Mouse (Mus musculus) heart, adult 8-10 months (tissue): ENCODE results near the gene Grik1. TPM values are rescaled to one million over a fixed set of nuclear protein-coding genes. Genes with fewer than 3 reads are reported as not detected.

Experiments
- DNase-seq: peaks from one replicate; pipeline ENCODE4 v3.0.0; 2022; ENCODE audit warnings: low spot score
- total RNA-seq, 4 experiments: library from RNA; stranded (reverse); gene quantifications; 2 replicates each; pipeline ENCODE4 v1.2.4; 2022

Gene Grik1
- total RNA-seq, 4 experiments from 2014 or later = 0.09 TPM; not detected in 3

DNA sequence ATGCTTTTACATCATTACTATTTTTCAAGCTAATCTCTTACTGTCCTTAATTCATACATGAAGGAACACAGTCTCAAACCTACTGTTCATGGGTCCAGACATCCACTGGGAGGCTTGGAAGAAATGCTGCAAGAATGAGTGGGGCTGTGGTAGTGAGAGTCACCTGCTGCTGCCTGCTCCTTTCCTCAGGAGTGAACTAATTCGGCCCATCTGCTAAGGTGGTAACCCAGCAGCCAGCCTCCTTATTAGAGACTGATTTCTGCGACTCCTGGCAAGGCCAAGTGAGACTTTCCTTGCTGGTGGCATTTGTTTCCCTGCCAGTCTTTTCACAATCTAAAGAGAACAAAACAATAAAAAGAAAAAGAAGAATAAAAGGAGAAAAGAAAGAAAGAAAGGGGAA, 147.9 kb downstream of the Grik1 start:
- no peak for DNase-seq

DNA sequence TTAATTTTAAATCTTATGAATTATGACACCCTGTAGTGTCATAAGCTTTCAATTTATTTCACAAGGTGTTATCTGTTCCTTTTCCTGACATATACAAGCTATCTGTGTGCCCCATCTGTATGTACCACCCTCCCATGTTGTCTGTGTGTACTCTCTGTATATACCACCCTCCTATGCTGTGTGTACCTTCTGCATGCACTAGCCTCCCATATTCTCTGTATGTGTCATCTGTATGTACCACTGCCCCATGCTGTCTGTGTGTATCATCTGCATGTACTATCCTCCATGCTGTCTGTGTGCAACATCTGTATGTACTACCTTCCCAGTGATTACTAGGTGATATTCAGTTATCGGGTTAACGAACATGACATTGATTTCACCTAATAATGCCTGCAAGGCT, 148.5 kb downstream of the Grik1 start:
- DNase-seq = no peak

DNA sequence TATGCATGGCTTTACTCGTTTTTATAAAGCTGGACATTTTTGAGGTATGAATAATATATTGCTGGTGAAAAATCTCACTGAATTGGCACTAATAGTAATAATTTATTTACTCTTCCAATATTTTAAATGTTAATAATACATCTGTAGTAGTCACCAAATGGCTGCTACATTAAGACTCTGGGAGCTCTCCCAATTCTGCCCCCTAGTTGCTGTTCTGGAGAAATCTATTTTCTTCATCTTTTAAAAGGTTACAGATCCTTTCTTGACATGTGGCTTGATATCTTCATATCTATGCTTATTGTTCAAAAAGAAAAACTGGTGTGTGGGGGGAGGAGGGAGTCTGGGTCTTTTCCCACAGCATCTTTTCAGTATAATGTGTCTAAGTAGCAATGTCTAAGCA, 151.2 kb downstream of the Grik1 start:
- DNase-seq = no peak

DNA sequence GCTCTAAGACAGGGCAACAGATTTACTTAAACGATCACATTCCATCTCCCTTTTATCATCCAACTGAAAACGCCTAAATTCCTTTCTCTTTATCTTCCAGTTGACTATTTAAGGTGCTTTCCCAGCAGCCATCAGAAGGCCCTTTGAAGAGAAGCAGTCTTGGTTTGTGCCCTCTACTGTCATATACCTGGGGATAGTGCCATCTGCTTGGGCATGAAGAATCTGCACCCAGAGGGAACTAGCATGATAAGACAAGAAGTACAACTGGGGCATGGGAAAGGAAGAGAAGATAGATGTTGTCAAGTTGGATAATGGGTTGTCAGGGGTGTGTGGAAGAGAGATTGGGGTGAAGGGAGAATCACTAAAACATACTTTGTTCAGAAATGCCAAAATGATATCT, 157.1 kb downstream of the Grik1 start:
- no peak for DNase-seq

DNA sequence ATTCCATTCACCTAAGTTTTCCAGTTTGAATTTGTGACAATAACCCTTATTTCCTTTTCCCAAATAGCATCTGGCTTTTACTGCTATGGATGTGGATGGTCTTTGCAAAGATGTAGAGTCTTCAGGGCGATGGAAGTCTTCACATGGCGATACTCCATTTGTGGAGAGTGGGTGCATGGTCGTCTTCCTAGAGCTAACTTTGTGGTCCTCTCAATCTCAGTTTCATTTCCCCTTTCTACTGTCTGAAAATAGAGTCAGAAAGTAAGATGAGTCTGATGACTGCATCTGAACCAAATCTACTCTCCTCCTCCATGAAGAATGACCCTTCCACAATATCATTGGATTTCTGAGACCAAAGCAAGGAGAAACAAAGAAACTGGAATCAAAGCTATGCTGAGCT, 159.0 kb downstream of the Grik1 start:
- DNase-seq = no peak

DNA sequence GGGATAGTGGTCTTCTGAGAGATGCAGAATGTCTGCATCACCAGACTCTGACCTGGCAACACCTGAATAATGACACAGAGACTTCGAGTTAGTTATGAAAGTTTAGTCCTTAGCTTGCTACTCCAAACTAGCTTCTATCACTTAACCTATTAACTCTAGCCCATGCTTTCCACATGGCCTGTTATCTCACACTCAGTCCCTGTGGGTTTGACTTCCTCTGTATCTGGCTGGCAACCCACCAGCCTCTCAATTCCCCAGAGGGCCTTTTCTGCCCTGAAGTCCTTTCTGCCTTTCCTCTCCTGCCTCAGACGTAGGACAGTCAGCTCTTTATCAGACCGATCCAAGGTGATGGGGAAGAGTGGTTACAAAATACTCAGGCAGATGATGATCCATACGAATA, 165.0 kb downstream of the Grik1 start:
- DNase-seq = no peak

DNA sequence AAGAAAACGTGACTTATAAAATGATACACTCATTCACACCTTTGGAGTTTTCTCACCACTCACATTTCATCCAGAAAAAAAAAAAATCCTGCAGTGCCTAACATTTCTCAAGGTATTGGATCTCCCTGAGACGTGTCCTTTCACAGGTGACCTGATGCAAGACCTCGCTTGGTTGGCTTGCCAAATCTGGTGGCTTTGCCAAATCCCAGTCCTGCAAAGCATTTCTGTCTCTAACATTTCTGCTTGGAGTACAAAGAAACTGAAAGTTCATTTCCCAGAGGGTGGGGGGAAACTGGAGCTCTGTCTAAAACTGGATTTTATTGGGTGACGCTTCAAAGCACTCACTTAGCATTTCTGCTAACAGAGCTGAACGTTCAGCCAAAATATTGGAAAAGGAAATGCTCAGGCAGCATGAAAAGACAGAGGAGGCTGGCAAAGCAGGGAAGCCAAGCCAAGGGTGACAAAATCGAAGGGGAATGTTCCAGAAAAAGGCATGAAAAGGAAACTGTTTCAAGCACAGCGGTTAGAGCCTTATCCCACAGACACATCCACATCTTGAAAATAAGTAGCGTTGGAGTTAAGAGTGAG, 177.4 kb downstream of the Grik1 start:
- DNase-seq = no peak

DNA sequence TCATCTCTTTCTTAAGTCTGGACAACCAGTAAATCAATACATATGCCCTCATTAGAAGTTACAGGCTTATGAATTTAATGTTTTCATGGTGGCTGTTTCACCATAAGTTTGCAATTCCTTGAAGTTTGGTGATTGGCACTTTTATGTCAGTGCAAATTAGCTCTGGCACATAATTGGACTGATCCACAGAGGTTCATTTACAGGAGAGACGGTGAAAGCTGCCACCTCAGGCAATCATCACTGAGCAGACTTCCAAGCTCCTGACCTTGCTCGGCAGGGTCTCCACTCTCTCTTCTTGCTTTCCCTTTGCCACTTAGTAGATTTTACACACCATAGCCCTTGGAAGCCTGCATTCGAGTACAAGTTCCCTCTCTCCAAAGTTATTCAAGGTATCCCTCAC, 178.6 kb downstream of the Grik1 start:
- no peak for DNase-seq

DNA sequence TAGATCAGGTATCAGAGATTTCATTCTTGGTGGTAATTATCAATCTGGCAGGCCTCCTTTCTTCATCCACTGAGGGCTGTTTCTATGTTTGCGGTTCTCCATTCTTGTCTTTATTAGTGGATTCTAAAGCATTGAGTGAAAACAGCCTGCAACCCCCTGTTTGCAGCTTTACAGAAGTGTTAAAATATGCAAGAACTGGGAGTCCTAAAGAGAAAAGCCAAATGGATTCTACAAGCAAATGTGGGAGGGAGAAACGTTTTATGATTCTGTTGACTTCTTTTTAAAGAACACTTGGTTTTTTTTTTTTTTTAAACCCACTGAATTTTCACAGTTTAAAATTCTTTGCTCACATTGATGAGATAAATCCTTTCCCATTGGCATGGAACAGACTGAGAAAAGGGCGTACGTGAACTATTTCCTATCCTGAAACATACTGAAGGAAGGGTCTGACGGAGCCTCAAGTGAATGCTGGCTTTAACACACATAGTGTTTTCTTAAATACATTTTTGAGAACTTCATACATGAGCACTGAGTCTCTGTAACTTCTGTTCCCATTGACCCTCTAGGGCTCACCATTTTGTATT, 195.8 kb downstream of the Grik1 start:
- DNase-seq = no peak

DNA sequence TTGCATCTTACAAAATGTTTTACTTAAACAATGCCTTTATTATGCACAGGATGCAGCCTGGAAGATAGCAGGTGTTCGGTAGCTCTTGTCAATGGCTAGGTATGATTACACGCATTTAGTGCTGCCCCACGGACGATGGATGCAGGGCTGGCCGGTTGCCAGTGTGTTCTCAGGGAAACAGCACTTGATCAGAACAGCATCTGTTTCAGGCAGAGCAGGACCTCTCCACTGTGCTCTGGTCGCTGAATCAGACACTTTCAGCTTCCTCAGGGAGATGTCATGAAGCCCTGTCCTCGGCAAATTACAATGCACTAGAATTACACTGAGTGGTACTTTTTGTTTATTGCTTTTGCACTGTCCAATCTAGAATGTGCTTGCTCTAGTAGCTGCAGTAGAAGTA, 202.8 kb downstream of the Grik1 start:
- DNase-seq = no peak

DNA sequence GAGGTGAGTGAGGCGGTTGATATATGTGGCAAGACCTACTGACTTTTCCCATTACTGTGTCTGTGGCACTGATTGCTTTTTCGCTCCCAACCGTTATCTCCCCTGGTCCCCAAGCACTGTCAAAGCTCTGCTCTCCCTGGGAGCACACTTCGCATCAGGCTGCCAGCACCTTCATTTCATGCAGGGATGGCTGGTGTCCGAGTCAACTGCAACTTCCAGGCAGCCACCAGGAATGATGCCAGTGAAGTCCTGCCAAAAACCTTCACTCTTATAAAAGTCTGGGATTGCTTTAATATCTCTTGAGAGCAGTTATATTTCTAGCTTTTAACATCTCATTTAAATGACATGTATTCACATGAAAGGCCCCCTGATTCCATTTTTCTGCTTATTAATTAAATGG, 215.3 kb downstream of the Grik1 start:
- DNase-seq = no peak

DNA sequence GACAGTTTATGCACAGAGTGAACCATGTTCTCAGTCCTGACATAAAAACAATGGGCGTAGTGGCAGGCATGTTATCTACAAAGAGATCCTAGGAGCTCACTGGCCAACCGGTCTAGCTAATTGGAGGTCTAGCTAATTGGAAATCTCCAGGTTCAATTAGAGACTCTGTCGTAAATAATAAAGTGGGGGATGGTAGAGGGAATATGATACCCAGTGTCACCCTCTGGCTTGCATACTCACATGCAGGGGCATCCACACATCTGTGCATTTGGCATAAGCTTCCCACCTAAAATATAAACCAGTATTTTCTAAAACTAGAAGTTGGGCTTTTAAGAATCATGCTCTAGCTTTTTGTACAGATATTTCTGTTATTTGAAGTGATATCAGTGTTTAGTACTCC, 229.1 kb downstream of the Grik1 start:
- no peak for DNase-seq

DNA sequence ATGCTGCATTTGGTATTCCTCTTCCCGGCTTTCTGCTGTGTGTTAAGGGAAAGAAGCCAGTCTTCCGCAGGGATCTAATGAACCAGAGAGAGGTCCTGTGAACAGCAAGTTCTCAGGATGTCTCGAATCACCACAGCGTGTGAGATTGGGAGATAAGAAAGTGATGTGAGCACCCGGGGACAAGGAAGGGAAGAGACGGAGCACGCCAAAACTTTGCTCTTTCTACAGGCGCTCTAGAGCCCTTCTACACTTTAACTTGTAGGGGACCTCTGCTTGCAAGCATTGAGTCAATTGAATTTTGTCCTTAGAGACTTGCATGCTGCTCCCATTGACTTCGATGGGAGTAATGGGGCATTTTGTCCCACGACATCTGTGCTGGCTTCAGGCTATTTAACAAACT, 241.9 kb downstream of the Grik1 start:
- no peak for DNase-seq

DNA sequence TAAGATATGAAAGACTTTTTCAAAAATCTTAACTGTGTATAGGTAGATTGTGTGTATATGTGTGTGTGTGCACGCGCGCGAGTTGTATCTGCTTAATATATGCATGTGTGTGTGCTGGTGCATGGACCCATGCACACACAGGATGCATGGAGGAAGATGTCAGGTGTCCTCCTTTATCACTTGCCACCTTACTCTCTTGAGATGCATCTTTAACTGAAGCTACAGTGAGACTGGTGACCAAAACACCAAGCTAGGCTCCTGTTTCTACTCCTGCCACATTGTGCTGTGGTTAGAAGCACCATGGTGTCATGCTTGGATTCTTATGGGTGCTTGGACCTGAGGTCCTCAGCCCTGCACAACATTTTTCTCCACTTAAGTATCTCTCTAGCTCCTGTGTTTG, 245.7 kb downstream of the Grik1 start:
- DNase-seq = no peak

DNA sequence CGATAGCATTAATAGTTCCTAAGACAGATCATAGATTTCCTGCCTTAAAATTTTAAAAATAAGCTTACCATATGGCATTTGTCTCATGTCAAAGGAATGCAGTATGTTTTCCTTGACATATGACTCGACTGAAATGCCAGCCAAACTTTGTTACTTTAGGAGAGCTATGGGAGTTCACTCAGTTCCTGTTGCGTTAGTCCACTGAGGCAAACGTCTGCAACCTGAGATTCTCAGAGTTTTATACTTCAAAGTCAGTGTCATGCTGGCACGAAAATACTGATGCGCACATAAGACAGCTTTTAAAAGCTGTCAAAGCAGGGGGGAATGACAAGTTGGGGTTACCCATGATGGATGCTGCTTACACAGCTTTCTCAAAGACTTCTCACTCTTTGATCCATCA, 247.6 kb downstream of the Grik1 start:
- no peak for DNase-seq

DNA sequence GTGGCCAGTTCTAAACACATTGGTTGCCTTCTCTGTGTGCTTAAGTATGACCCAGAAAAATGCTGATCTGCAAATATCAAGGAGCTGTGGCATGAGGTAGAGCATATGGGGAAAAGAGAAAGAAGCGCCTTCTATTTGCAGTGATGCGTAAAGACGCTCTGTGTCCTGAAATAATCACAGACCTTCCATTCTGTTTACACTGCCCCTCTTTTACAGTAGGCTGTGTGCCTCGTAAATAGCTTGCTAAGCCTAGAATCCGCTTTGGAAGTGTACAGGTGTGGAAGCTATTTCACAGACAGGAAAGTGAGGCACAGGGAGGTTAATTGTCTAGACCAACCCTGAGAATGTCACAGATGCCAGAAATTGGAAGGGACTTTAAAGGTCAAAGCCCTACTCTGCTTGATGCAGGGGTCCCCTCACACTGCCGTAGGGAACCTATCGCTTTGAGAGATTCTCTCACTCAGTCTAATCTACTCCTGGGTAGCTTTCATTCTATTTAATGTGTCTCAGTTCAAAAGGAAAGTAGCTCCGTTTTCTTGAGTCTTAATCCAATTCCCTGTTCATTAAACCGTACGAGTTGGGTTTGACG, 251.5 kb downstream of the Grik1 start:
- DNase-seq = no peak

DNA sequence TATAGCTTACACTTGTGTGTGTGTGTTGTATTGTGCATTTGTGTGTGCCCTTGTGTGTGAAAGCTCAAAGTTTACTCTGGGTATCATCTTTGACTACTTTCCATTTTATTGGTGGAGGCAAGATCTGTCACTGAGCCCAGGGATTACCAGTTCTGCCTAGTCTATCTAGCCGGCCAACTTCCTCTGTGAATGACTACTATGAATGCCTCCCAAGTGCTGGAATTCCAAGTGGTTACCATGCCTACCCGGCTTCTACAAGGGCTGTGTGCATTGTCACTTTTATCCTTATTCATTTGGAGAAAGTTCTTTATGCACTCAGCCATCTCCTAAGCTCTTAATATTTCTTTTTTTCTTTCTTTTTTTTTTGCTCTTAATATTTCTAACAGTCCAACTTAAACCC, 301.3 kb downstream of the Grik1 start:
- no peak for DNase-seq

DNA sequence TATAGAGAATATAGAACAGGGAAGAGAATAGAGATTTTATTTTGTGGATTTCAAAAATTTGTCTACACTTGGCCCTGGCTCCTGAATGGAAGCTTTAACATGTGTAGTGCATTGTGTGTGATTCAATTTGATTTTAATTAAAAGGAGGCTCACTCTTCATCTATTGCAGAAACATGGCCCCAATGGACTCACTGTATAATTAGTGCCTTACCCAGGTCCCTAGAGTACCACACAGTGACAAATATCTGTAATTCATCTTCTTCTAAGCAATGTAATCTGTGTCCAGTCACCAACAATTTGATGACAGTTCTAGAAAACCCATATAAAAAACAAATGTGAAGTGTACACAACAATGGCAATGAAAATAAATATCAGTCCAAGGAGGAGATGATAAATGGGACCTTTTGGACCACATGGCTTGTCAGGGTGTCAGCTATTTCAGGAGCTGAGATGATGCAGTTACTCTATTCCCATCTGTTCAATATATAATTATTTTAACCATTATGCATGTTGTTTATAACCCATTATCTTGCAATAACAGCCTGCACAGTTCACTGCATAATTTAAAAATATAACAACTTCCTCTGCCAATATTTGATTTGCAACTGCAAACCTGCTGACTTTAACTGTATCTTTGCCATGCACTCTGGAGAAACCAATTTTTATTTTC, 305.7 kb downstream of the Grik1 start:
- DNase-seq = no peak

DNA sequence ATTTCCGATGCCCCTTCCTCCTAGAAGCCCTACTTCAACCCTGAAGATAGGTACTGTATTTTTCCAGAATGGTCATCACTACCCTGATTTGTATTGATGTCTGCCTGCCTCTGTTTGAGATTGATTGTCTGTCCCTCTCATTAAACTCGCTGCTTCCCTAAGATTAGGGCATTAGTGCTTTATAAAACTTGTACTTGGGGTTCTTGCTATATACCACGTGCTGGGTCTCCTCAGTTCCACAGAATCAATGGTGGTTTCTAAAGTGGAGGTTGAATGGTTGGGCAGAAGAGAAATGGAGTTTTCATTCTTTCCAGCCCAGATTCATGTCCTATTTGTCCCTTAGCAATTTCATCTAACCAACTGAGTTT, 316.0 kb downstream of the Grik1 start:
- no peak for DNase-seq

DNA sequence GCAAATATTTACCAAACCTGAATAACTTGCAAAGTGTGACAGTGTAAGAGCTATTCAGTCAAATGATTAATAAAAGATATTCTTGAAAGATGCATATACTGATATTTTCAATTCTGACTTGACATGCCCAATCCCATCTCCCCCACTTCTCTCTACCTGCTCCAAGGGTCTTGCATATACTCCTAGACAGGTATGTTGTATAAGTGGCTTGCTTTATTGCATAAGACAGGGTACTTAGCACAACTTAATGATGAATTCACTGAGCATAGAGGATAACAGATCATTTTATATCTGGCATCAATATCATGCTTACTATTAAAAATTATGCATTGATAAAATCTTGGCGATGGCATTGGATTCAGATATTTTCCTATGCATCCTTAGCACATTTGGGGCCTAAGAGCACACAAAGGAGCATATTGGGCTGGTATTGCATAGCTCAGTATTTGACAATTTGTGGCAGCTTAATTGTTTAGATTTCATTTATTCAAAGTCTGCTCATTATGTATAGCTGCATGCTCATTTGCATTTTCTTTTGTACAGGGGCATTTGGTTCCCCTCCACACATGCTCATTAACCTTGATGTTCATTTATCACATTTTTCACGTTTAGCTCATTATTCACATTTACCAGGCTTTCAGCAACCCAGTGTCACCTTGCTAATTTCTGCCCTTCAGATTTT, 316.5 kb downstream of the Grik1 start:
- DNase-seq = no peak

DNA sequence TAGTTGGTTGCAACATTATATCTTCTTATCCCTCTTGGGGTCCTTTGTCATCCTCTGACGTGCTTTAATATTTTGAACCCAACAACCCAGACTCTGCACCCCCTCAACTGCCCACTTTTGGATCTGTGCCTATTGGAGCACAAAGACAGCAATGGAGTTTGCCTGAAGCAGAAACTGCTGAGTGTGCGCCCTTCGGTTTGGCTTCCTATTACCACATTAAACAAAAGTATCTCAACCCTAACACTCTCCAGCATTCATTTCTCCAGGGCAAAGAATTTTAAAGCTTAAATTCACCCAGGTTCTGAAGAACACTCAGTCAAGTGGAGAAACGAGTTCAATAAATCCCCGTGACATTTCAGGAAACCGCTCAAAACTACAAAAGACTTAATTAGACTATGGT, 318.2 kb downstream of the Grik1 start:
- DNase-seq = no peak

DNA sequence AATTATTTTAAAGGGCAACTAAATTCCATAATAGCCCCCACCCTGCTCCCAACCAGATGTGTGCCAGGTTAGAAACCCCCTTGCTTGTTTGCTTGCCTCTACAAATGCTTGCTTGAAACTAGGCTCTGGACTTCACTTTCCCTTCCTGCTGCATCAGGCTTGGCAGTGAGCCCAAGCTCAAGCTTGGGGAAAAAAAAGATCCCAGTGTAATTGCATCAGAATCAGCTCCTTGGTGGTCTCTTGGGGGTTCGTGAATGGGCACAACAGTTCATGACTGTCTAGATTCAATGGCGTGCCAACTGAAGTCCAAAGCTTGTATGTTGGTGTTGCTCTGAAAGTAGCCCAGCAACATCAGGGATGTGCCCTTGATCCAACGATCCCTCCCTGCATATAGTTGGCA, 320.1 kb downstream of the Grik1 start:
- DNase-seq = no peak

DNA sequence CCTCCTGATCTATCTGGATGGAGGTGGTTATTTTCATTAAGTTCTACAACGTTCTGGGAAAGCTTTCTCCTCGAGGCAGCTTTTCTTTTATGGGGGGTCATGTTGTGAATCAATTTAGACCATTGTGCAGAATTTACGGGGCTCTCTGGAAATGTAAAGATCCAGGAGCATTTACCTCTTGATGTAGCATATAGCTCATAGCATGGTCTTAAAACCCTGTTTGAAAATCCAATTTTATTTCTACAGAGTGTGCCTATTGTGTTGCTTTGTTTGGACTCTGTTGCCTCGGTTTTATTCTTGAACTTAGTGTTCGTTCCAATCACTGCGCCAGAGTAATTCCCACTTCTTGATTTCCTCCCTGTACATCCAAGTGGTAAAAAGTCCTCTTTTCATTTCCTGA, 328.6 kb downstream of the Grik1 start:
- no peak for DNase-seq
